Mouse (Mus musculus) liver, embryonic 12.5 days (tissue): ENCODE data around the gene Spred3. TPM values are rescaled to one million over a fixed set of nuclear protein-coding genes. Genes with fewer than 3 reads are reported as not detected.
"Not testable (repeated sequence)": the region's sequence is repeated elsewhere in the genome, so short reads cannot be mapped to it uniquely, and the experiment has no call there.

Source experiments
- ATAC-seq: fragments of 200-750 bp; cut with Nextera tagmentation; 2 replicates; pipeline ENCODE4 v1.8.0; 2017; ENCODE audit warnings: moderate number of reproducible peaks, mild to moderate bottlenecking, moderate library complexity
- H3K27ac ChIP-seq: fragments of 300-500 bp; sonication (generic); 2 replicates; pipeline ENCODE4 v1.5.1; 2016; ENCODE audit warnings: mild to moderate bottlenecking
- H3K27me3 ChIP-seq: fragments of 300-500 bp; sonication (generic); replicated peaks from 2 replicates; pipeline ENCODE4 v1.6.1; 2016; ENCODE audit warnings: mild to moderate bottlenecking, moderate library complexity
- H3K36me3 ChIP-seq: fragments of 300-500 bp; sonication (generic); 2 replicates; pipeline ENCODE4 v1.6.1; 2016; ENCODE audit warnings: mild to moderate bottlenecking, moderate library complexity
- H3K4me1 ChIP-seq: fragments of 300-500 bp; sonication (generic); 2 replicates; pipeline ENCODE4 v1.6.1; 2016
- H3K4me2 ChIP-seq: fragments of 300-500 bp; sonication (generic); 2 replicates; pipeline ENCODE4 v1.6.1; 2016; ENCODE audit warnings: mild to moderate bottlenecking, moderate library complexity
- H3K4me3 ChIP-seq: fragments of 300-500 bp; sonication (generic); 2 replicates; pipeline ENCODE4 v1.5.1; 2016; ENCODE audit warnings: mild to moderate bottlenecking, moderate library complexity
- H3K9ac ChIP-seq: fragments of 300-500 bp; sonication (generic); 2 replicates; pipeline ENCODE4 v1.6.1; 2016; ENCODE audit warnings: mild to moderate bottlenecking, moderate library complexity
- H3K9me3 ChIP-seq: fragments of 300-500 bp; sonication (generic); replicated peaks from 2 replicates; pipeline ENCODE4 v1.6.1; 2016; ENCODE audit warnings: mild to moderate bottlenecking, moderate library complexity
- WGBS: fragments of 180-500 bp; shearing (Covaris S2); methylation state at CpG from one replicate; pipeline ENCODE4 v1.1.7; 2016; ENCODE audit not compliant: insufficient replicate concordance; 5-methylcytosine and 5-hydroxymethylcytosine counted together
- polyA plus RNA-seq: library from polyadenylated mRNA; unstranded; fragments of >200 nt; fragmentation: Nextera tagmentation; extraction: Ambion mirVana; gene quantifications from 2 replicates; pipeline ENCODE4 v1.2.1, GENCODE M21; 2016

The Spred3 gene
- polyA plus RNA-seq, result 0.72 TPM in 2 replicates

- H3K4me1 ChIP-seq, result peaks cover 39% of the 10 kb centered on the region
- H3K9me3 ChIP-seq, result no peaks in the 10 kb centered on the region
- peak within 1 kb of the TSS; percentile 42 for H3K9ac ChIP-seq
- ATAC-seq, result peak; percentile 47
- H3K36me3 ChIP-seq, result peaks cover 24% of the 10 kb centered on the region
- 0 out of 2 replicates have a peak within 1 kb of the TSS, but pooled peaks have one; percentile 5 for H3K27ac ChIP-seq
- H3K4me2 ChIP-seq, result peak within 1 kb of the TSS; percentile 69
- peaks cover 91% of the 10 kb centered on the region for H3K27me3 ChIP-seq
- WGBS, result under 1% methylated on average over 30 of the region's 30 CpGs
- H3K4me3 ChIP-seq, result peak within 1 kb of the TSS; percentile 54
Observed at GRCm38 (mm10) chr7:29170066-29170754, at the start of gene Spred3, which contains the start of gene Ggn. Gene Spred3 (minus strand): TSS chr7:29170411. Gene Ggn (plus strand): TSS chr7:29170210.

DNA sequence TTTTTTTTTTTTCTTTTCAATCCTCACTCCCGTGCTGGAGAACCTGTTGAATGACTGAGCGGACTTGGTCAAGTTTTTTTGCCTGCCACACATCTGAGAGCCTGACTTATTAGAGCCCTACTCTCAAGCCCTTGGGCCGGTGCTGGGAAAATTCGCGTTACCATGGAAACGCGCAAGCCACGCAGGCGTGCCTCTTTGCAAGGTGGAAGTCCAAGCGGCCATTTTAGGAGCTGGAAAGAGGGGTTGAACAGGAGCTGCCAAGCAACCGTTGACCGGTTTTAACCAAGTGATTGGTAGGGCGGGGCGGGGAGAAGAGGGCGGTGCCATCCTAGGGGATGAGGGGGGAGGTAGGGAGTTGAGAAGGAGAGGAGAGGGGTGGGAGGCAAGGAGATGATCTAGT, 44.6 kb upstream of the Spred3 start:
- no peak for ATAC-seq
- peaks cover 21% of the 10 kb centered on the region for H3K9me3 ChIP-seq
- 53% methylated on average over 15 of the region's 15 CpGs for WGBS
- H3K4me2 ChIP-seq, result no peak overlapping the region
- H3K9ac ChIP-seq, result no peak overlapping the region
- H3K27me3 ChIP-seq, result 0 out of 2 replicates have a peak, but pooled peaks cover 10% of the 10 kb centered on the region
- peaks cover 26% of the 10 kb centered on the region for H3K4me1 ChIP-seq
- H3K36me3 ChIP-seq, result 0 out of 2 replicates have a peak, but pooled peaks cover 3% of the 10 kb centered on the region
- no peak overlapping the region for H3K4me3 ChIP-seq
- no peak overlapping the region for H3K27ac ChIP-seq

DNA sequence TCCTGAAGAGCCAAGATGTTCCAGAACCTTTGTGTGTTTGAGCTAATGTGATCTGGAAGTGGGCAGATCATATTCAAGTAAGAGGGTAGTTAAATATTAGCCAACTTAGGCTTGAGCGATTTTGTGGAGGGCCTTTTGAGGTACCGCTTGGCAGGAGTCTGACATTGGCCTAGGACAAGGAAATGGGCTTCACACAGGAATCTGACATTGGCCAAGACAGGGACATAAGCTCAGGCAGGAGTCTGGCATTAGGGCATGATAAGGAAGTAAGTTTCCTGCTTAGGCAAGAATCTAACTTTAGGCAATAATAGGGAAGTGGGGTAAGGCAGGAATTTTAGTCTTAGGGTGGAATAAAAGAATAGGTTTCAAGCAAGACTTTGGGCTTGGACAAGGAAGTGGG, 44.0 kb upstream of the Spred3 start:
- H3K36me3 ChIP-seq, result 0 out of 2 replicates have a peak, but pooled peaks cover under 1% of the 10 kb centered on the region
- 64% methylated on average over 2 of the region's 2 CpGs for WGBS
- no peak overlapping the region for H3K27ac ChIP-seq
- peaks cover 14% of the 10 kb centered on the region for H3K9me3 ChIP-seq
- no peak for ATAC-seq
- H3K4me1 ChIP-seq, result peaks cover 26% of the 10 kb centered on the region
- H3K4me2 ChIP-seq, result no peak overlapping the region
- H3K27me3 ChIP-seq, result 0 out of 2 replicates have a peak, but pooled peaks cover 10% of the 10 kb centered on the region
- H3K4me3 ChIP-seq, result no peak overlapping the region
- no peak overlapping the region for H3K9ac ChIP-seq

- Histone ChIP-seq H3K9ac (no peak within 1 kb of the TSS), H3K9me3 (peaks cover 9% of the 10 kb centered on the region), H3K4me3 (peak within 1 kb of the TSS; percentile 42; the same call in 1 of the 2 replicates), H3K4me2 (peak within 1 kb of the TSS; percentile 62), H3K27me3 (0 out of 2 replicates have a peak, but pooled peaks cover 10% of the 10 kb centered on the region), H3K4me1 (peaks cover 26% of the 10 kb centered on the region), H3K36me3 (no peaks in the 10 kb centered on the region), H3K27ac (no peak within 1 kb of the TSS)
- ATAC-seq, result no peak
- WGBS, result 23% methylated on average over 20 of the region's 20 CpGs
Observed at GRCm38 (mm10) chr7:29213675-29214082, 43.5 kb upstream of the Spred3 start, which contains the start of gene Catsperg1. Gene Catsperg1 (minus strand): TSS chr7:29214035.

GRCm38 (mm10) chr7:29212775-29213560, 42.8 kb upstream of the Spred3 start:
- Histone ChIP-seq H3K4me2 (peak overlapping the region; percentile 62), H3K4me3 (peak overlapping the region; percentile 42), H3K4me1 (peaks cover 26% of the 10 kb centered on the region), H3K27me3 (0 out of 2 replicates have a peak, but pooled peaks cover 10% of the 10 kb centered on the region)
- ATAC-seq, H3K27ac ChIP-seq, H3K9ac ChIP-seq, H3K9me3 ChIP-seq, H3K36me3 ChIP-seq: not testable (repeated sequence)
- WGBS, result 29% methylated on average over 40 of the region's 40 CpGs

DNA sequence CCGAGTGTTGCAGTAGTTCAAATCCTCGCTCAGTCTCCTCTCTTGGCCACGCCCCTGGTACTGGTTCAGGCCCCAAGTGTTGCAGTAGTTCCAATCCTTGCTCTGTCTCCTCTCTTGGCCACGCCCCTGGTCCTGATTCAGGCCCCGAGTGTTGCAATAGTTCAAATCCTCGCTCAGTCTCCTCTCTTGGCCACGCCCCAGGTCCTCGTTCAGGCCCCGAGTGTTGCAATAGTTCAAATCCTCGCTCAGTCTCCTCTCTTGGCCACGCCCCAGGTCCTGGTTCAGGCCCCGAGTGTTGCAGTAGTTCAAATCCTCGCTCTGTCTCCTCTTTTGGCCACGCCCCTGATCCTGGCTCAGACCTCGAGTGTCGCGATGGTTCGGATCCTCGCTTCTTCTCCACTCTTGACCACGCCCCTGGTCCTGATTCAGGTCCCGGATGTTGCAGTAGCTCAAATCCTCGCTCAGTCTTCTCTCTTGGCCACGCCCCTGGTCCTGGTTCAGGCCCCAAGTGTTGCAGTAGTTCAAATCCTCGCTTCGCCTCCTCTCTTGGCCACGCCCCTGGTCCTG, 42.1 kb upstream of the Spred3 start:
- peak overlapping the region; percentile 71; the same call in 1 of the 2 replicates for H3K27ac ChIP-seq
- 6% methylated on average over 26 of the region's 26 CpGs for WGBS
- peak overlapping the region; percentile 62 for H3K4me2 ChIP-seq
- no peaks in the 10 kb centered on the region for H3K36me3 ChIP-seq
- peak overlapping the region; percentile 42 for H3K4me3 ChIP-seq
- peaks cover 26% of the 10 kb centered on the region for H3K4me1 ChIP-seq
- H3K27me3 ChIP-seq, result 0 out of 2 replicates have a peak, but pooled peaks cover 10% of the 10 kb centered on the region
- H3K9me3 ChIP-seq, result peaks cover 7% of the 10 kb centered on the region; the same call in 1 of the 2 replicates
- no peak overlapping the region for H3K9ac ChIP-seq
- ATAC-seq, result no peak

GRCm38 (mm10) chr7:29211415-29212198, 41.4 kb upstream of the Spred3 start:
- Histone ChIP-seq H3K36me3 (no peaks in the 10 kb centered on the region), H3K9me3 (peaks cover 4% of the 10 kb centered on the region; the same call in 1 of the 2 replicates), H3K4me1 (peaks cover 26% of the 10 kb centered on the region), H3K27me3 (0 out of 2 replicates have a peak, but pooled peaks cover 10% of the 10 kb centered on the region), H3K4me3 (peak overlapping the region; percentile 42), H3K27ac (peak overlapping the region; percentile 71), H3K4me2 (peak overlapping the region; percentile 62), H3K9ac (no peak overlapping the region)
- peak; percentile 77 for ATAC-seq
- 2% methylated on average over 34 of the region's 34 CpGs for whole genome bisulfite sequencing

- not testable (repeated sequence) for H3K9me3 ChIP-seq, H3K9ac ChIP-seq, H3K36me3 ChIP-seq
- H3K4me2 ChIP-seq, result peak overlapping the region; percentile 62
- ATAC-seq, result peak; percentile 68
- H3K27me3 ChIP-seq, result 0 out of 2 replicates have a peak, but pooled peaks cover 10% of the 10 kb centered on the region
- WGBS, result 9% methylated on average over 15 of the region's 15 CpGs
- H3K4me3 ChIP-seq, result peak overlapping the region; percentile 42
- H3K27ac ChIP-seq, result peak overlapping the region; percentile 71
- peaks cover 26% of the 10 kb centered on the region for H3K4me1 ChIP-seq
Observed at GRCm38 (mm10) chr7:29211013-29211412, 40.8 kb upstream of the Spred3 start.

DNA sequence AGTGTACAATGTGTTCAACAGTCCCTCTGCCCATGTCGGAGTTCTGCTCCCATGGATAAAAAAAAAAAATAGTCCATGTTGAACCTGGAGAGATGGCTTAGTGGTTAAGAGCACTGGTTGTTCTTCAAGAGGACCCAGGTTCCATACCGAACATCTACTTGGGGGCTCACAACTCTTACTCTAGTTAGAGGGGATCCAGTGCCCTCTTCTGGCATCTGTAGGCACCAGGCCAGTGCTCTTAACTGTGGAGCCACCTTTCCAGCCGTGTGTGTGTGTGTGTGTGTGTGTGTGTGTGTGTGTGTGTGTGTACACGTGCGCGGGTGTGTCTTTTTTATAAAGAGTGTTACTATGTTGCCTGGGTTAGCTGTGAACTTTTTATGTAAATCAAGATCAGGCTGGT, 32.4 kb upstream of the Spred3 start:
- no peak overlapping the region for H3K27ac ChIP-seq
- no peaks in the 10 kb centered on the region for H3K4me1 ChIP-seq
- ATAC-seq, result no peak
- H3K9ac ChIP-seq, result no peak overlapping the region
- H3K4me3 ChIP-seq, result no peak overlapping the region
- WGBS, result 49% methylated on average over 6 of the region's 6 CpGs
- H3K9me3 ChIP-seq, result no peaks in the 10 kb centered on the region
- H3K4me2 ChIP-seq, result no peak overlapping the region
- no peaks in the 10 kb centered on the region for H3K36me3 ChIP-seq
- peaks cover 5% of the 10 kb centered on the region; the same call in 1 of the 2 replicates for H3K27me3 ChIP-seq

DNA sequence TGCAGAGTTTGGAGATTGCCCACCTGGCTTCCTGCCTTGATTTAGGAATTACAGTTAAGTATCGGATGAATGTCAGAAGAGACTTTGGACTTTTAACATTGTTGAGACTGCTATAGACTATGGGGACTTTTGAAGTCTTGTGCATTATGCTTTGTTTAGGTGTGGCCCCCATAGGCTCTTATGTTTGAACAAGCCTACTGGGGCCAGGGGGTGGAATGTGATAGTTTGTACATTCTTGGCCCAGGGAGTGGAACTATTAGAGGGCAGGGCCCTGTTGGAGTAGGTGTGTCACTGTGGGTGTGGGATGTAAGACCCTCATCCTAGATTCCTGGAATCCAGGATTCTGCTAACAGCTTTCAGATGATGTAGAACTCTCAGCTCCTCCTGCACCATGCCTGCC, 24.0 kb upstream of the Spred3 start:
- H3K4me2 ChIP-seq, H3K27ac ChIP-seq, H3K4me3 ChIP-seq, H3K36me3 ChIP-seq, H3K9me3 ChIP-seq, H3K4me1 ChIP-seq, ATAC-seq, H3K27me3 ChIP-seq, H3K9ac ChIP-seq: not testable (repeated sequence)
- 75% methylated on average over 1 of the region's 1 CpGs for WGBS

DNA sequence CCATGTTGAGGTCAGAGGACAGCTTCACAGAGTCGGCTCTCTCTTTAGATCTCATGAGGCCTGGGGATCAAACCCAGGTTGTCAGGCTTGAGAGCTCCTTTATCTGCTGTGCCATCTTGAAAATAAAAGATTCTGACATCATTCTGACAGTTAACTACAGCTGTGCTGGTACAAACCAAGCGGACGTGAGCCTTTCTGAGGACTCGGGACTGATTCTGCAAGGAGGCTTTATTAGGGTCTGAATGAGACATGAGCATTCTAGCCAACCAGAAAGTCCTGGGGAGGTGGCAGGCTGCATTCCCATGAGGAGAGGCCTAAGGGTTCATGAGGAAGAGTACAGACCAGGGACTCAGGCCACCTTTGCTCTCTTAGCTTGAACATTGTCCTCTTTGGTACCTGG, 11.1 kb upstream of the Spred3 start:
- H3K9me3 ChIP-seq, ATAC-seq, H3K4me3 ChIP-seq, H3K9ac ChIP-seq, H3K27me3 ChIP-seq, H3K27ac ChIP-seq: not testable (repeated sequence)
- WGBS, result 77% methylated on average over 4 of the region's 4 CpGs
- Histone ChIP-seq H3K4me2 (peak overlapping the region; percentile 88), H3K4me1 (peaks cover 24% of the 10 kb centered on the region), H3K36me3 (peaks cover 23% of the 10 kb centered on the region)
